Mouse (Mus musculus): ENCODE data around the gene Mfsd14b. TPM values are rescaled to one million over a fixed set of nuclear protein-coding genes. Genes with fewer than 3 reads are reported as not detected.

The Mfsd14b gene
- total RNA-seq (2018; cell fraction: chromatin; rRNA removed), result 10 to 100 TPM; 35.7 to 99.6 (median 53.9) TPM
- total RNA-seq (2018; cell fraction: cytosol; rRNA removed), result 10 to 100 TPM; 47.9 to 66.4 (median 55.3) TPM
- 100 to 1,000 TPM in 6 of 26 experiments, 10 to 100 TPM in 20; 46.4 to 123 (median 76.8) TPM for total RNA-seq (2018; cell fraction: nucleus; rRNA removed)
- polyA plus RNA-seq (2018), result 44.9 to 54.6 TPM (median 47.6 TPM) in 3 replicates

DNA sequence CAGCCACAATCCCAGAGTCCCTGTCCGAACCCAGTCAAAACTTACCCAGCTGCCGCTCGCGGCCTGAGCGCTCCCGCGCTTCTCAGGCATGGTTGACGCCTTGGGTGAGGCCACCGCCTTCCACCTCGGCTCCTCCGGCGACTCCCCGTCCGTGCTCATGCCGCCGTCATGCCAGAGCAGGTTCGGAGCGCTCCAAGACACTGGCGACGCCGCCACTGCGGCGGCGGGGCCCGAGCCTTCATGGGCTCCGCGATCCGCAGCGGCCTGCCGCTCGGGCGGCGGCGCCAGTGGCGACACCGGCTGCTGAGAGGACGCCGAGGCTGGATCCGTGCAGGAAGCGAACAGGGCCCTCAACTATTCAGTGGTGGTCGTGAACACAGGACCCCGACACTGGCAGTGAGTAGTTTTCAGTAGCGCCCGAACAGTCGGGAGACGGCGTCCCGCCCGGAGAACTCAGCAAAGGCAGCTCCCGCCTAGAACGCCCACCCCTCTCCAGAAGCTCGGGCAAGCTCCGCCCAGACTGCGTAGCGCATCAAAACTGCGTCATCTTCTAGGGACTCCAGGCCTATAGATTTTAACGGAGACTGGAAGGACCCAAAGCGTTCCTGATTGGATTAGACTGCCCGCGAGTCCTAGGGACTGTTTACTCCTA lies at the start of gene Mfsd14b:
Gene Mfsd14b, minus strand, starts transcription at position 517 of the 652 bp plus-strand sequence.
- peak within 1 kb of the TSS; percentile 47 for H3K27ac ChIP-seq
- H3K4me3 ChIP-seq (ENCODE audit: inconsistent target), result peak within 1 kb of the TSS; percentile 78
- no peaks in the 10 kb centered on the region for H3K36me3 ChIP-seq (ENCODE audit: inconsistent target)
- H3K79me2 ChIP-seq (ENCODE audit: inconsistent target), result peaks cover 48% of the 10 kb centered on the region
- WGBS (ENCODE audit: missing documents), result under 1% methylated on average over 60 of the region's 60 CpGs

DNA sequence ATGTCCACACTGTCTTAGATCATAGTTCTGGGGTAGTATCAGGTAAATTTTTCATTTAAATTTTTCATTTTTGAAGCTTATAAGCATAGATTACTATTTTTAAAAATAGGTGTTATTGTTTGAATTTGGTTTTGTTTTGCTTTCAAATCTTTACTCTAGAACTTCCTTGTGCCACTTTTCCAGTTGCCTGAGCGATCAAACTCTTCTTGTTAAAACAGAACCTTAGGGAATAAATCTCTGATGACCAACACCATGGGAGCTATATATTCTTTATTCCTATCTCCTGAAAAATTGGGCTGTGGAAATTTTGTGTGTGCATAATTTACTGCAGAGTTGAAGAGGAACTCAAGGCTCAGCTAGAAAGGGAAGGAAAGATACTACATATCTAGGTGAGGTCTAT lies 37.2 kb upstream of the Mfsd14b start, which contains the start of gene Olfr466:
Gene Olfr466, plus strand, starts transcription at position 301 of the 400 bp plus-strand sequence.
- no peak within 1 kb of the TSS for H3K27ac ChIP-seq
- H3K4me3 ChIP-seq (ENCODE audit: inconsistent target), result no peak within 1 kb of the TSS
- no peaks in the 10 kb centered on the region for H3K79me2 ChIP-seq (ENCODE audit: inconsistent target)
- 86% methylated on average over 1 of the region's 1 CpGs for WGBS (ENCODE audit: missing documents)
- H3K36me3 ChIP-seq (ENCODE audit: inconsistent target), result no peaks in the 10 kb centered on the region

DNA sequence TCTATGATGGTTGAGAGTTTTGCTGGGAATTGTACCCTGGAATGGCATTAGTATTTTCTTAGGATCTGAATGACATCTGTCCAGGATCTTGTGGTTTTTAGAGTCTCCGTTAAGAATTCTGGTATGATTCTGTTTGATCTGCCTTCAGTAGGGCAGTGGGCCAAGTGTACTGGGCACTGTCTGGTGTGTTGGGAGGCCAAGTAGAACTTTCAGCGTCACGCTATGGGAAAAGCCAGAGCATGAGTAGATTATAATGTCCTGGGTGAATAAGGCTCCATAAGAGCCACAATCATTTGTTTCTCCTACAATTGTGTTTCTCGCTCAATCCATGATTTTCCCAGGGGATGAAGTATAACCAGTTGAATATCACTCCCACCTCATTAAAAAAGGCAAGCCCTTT lies 25.0 kb upstream of the Mfsd14b start, which contains the start of gene Olfr465-ps1:
Gene Olfr465-ps1, plus strand, starts transcription at position 301 of the 400 bp plus-strand sequence.
- H3K79me2 ChIP-seq (ENCODE audit: inconsistent target), result no peaks in the 10 kb centered on the region
- no peaks in the 10 kb centered on the region for H3K36me3 ChIP-seq (ENCODE audit: inconsistent target)
- 80% methylated on average over 4 of the region's 4 CpGs for WGBS (ENCODE audit: missing documents)
- H3K27ac ChIP-seq, result no peak within 1 kb of the TSS
- no peak within 1 kb of the TSS for H3K4me3 ChIP-seq (ENCODE audit: inconsistent target)

DNA sequence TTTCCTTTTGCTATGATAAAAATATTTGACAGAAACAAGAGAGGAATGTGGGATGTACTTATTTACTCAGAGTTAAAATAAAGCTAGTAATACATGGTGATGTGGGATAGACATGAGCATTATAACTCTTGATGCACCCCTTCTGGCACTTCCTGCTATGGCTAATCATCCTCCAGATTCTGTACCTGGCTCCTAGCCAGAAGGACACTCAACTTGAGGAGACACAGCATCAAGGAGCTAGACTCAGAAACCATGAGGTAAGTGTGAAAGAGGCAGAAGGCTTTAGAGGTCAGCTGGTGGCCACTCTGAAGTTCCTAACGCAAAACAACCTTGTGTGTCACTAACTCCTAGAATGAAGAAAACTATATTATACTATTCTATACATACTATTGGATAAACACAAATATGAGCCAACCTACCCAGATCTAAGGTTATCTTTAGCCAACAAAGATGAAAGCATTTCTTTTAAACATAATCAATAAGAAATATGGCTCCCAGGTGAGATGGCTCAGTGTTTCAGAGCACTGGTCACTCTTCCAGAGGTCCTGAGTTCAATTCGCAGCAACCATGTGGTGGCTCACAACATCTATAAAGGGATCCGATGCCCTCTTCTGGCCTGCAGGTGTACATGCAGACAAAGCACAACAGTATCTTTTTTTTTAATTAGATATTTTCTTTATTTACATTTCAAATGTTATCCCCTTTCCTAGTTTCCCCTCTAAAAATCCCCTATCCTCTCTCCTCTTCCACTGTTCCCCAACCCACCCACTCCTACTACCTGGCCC lies 14.5 kb upstream of the Mfsd14b start:
- H3K79me2 ChIP-seq (ENCODE audit: inconsistent target), result no peaks in the 10 kb centered on the region
- WGBS (ENCODE audit: missing documents), result 57% methylated on average over 3 of the region's 3 CpGs

DNA sequence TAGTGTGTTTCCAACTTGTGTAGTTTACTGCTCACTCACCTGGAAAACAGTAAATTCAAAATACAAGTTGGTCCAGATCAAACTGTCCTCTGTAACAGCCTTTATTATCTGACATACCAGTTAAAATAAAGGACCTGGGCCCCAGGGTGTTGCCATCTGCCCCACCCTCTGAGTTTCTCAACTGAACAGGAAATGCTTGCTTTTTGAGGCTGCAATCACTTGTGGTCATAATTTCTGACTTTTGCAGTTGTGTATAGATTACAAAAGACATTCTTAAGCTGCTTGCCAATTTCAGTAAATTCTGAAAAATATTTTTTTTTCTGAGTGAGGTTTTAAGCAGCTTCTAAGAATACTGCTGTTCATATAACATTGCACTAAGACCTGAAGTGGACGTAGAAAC lies 9.3 kb upstream of the Mfsd14b start:
- Histone ChIP-seq H3K79me2 (ENCODE audit: inconsistent target) (no peaks in the 10 kb centered on the region), H3K27ac (no peak overlapping the region), H3K36me3 (ENCODE audit: inconsistent target) (no peaks in the 10 kb centered on the region), H3K4me3 (ENCODE audit: inconsistent target) (no peak overlapping the region)
- 20% methylated on average over 1 of the region's 1 CpGs for WGBS (ENCODE audit: missing documents)

More for the DNA sequence above, 14.5 kb upstream of the Mfsd14b start:
- Histone ChIP-seq H3K27ac (no peak overlapping the region), H3K4me3 (ENCODE audit: inconsistent target) (no peak overlapping the region), H3K36me3 (ENCODE audit: inconsistent target) (no peaks in the 10 kb centered on the region)

DNA sequence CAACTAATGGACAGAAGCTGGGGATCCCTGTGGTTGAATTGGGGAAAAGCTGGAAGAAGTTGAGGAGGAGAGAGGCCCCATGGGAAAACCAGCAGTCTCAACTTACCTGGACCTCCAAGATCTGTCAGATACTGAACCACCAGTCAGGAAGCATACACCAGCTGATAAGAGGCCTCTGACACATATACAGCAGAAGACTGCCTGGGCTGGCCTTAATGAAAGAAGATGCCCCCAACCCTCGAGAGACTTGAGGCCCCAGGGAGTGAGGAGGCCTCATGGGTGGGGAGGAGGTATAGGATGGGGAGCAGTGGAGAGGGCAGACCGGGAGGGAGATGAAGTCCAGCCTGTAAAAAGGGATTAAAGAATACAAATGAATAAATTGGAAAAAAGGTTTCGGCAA lies 8.2 kb upstream of the Mfsd14b start:
- no peak overlapping the region for H3K27ac ChIP-seq

DNA sequence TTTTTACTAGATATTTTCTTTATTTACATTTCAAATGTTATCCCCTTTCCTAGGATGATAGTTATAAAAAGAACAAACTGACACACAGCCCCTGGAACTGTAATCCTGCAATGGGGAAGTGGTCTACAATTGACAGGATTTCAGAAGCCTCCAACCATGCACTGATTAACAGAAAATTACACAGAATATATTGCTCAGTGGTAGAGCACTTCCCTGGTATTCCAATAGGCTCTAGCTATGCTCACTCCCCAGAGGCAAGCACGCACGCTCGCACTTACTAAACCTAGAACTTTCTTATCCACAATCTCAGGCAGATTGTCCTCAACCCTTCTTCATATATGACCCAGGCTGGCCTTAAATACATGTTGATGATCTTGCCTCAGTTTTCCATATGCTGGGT lies 464 bp upstream of the Mfsd14b start:
- Histone ChIP-seq H3K4me3 (ENCODE audit: inconsistent target) (peak overlapping the region; percentile 78), H3K79me2 (ENCODE audit: inconsistent target) (peaks cover 42% of the 10 kb centered on the region), H3K36me3 (ENCODE audit: inconsistent target) (no peaks in the 10 kb centered on the region), H3K27ac (peak overlapping the region; percentile 39)
- 95% methylated on average over 3 of the region's 3 CpGs for WGBS (ENCODE audit: missing documents)

More for the DNA sequence above, 8.2 kb upstream of the Mfsd14b start:
- H3K79me2 ChIP-seq (ENCODE audit: inconsistent target), result no peaks in the 10 kb centered on the region
- WGBS (ENCODE audit: missing documents), result 72% methylated on average over 3 of the region's 3 CpGs
- H3K4me3 ChIP-seq (ENCODE audit: inconsistent target), result no peak overlapping the region
- no peaks in the 10 kb centered on the region for H3K36me3 ChIP-seq (ENCODE audit: inconsistent target)

DNA sequence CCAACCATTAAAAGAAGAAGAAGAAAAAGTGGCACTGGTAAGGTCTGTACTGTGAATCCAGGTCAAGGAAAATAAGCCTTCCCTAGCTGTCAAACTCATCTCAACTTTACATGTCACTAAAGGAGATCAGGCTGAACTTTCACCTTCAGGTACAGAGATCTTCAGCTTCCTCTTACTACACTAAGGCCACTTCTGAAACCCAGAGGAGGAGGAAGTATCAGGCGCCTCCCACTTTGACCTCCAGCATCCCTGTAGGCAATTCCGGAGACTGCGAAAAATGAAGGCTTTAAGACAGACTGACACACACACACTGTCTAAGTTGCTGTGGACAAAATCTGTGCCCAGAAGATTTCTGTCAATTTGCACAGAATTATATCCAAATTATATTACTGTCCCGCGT lies 814 bp downstream of the Mfsd14b start:
- Histone ChIP-seq H3K27ac (peak overlapping the region; percentile 47), H3K79me2 (ENCODE audit: inconsistent target) (peaks cover 54% of the 10 kb centered on the region), H3K4me3 (ENCODE audit: inconsistent target) (peak overlapping the region; percentile 78), H3K36me3 (ENCODE audit: inconsistent target) (no peaks in the 10 kb centered on the region)
- 2% methylated on average over 5 of the region's 5 CpGs for WGBS (ENCODE audit: missing documents)

DNA sequence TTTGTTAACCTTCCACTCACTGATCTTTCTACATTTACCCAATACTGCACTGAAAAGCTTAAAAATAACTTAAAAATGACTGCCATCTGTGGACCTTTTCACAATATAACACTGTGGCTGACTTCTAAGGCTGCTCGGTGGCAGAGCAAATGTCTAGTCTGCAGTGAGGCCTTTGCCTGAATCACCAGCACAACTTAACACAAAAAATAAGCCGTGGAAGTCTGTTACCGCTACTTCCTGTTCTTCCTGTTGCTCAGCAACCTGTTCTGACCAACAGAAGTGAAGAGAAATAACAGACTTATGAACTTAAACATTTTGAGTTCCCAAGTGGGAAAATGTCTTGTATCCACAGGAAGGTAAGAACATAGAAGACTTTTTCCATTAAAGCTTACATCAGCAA lies 11.5 kb downstream of the Mfsd14b start:
- Histone ChIP-seq H3K27ac (no peak overlapping the region), H3K4me3 (ENCODE audit: inconsistent target) (no peak overlapping the region), H3K36me3 (ENCODE audit: inconsistent target) (no peaks in the 10 kb centered on the region), H3K79me2 (ENCODE audit: inconsistent target) (peaks cover 100% of the 10 kb centered on the region)
- 27% methylated on average over 3 of the region's 3 CpGs for WGBS (ENCODE audit: missing documents)

DNA sequence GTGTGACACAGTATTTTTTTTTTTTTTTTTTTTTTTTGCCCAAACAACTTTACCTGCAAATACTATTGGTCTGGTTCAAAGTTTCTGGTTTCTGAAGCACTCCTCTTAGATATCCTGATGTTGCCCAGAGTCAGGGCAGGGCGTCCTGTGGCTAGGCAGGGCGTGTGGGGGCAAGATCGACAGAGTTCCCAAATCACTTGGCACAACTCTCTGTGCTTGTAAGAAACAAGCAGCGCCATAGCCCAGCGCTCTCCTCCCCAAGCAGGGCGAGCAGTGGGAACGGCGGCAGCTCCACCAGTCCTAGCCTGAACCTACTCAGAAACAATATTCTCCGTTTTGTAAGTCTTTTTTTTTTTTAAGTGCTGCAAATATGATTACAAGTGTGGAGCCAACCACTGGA lies 12.1 kb downstream of the Mfsd14b start:
- Histone ChIP-seq H3K27ac (no peak overlapping the region), H3K4me3 (ENCODE audit: inconsistent target) (no peak overlapping the region), H3K36me3 (ENCODE audit: inconsistent target) (no peaks in the 10 kb centered on the region), H3K79me2 (ENCODE audit: inconsistent target) (peaks cover 100% of the 10 kb centered on the region)
- 85% methylated on average over 9 of the region's 9 CpGs for whole genome bisulfite sequencing (ENCODE audit: missing documents)

DNA sequence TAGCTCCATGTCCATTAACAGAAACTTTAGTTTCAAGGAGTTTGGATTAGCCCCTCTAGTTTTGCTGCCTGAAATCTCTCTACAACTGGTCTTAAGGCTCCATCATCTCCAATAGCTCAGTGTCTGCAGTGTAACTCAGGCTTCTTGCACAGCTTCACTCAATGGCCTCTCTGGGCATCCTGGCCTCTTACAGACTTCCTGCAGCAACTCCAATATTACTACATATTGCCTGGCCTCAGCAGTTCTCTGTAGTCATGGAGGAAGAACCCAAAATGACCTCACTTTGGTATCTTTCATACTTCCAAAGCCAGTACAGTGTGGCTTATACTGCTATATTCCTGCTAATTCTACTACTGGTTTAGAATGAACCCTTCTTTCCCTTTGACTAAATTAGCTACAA lies 15.8 kb downstream of the Mfsd14b start:
- H3K79me2 ChIP-seq (ENCODE audit: inconsistent target), result peaks cover 100% of the 10 kb centered on the region

DNA sequence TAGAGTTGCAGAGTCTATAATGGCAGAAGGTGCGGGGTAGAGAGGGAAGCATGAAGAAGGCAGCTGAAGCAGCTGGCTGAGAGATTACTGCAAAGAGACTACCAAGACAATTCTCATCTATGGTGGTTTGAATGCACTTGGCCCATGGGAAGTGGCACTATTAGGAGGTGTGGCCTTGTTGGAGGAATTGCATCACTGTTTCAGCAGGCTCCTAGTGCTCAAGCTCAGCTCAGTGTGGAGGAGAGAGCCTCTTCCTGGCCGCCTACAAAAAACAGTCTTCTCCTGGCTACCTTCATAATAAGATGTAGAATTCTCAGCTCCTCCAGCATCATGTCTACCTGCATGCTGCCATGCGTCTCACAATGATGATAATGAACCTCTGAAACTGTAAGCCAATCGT lies 16.9 kb downstream of the Mfsd14b start:
- Histone ChIP-seq H3K36me3 (ENCODE audit: inconsistent target) (0 out of 2 replicates have a peak, but pooled peaks cover 12% of the 10 kb centered on the region), H3K27ac (no peak overlapping the region), H3K4me3 (ENCODE audit: inconsistent target) (no peak overlapping the region), H3K79me2 (ENCODE audit: inconsistent target) (peaks cover 100% of the 10 kb centered on the region)
- 98% methylated on average over 4 of the region's 4 CpGs for WGBS (ENCODE audit: missing documents)

More for the DNA sequence above, 15.8 kb downstream of the Mfsd14b start:
- Histone ChIP-seq H3K36me3 (ENCODE audit: inconsistent target) (0 out of 2 replicates have a peak, but pooled peaks cover 12% of the 10 kb centered on the region), H3K27ac (no peak overlapping the region), H3K4me3 (ENCODE audit: inconsistent target) (no peak overlapping the region)

DNA sequence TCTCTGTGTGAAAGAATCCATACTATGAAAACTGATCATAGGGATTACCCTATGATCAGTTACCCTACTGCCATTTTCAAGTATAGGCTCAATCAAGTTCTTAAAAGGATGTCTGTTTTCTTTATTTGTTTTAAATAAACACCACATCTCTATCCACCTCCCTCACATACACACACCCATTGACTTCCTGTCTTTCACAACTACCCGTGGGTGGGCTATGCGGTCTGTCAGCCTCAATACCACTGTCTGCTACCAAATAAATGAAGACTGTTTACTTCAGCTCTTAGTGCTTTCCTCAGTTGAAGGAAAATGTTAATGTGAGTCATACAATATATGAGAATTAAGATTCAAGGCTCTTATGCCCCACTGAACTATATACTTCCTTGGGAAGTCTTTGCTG lies 42.8 kb downstream of the Mfsd14b start:
- no peak overlapping the region for H3K4me3 ChIP-seq (ENCODE audit: inconsistent target)
- no peaks in the 10 kb centered on the region for H3K79me2 ChIP-seq (ENCODE audit: inconsistent target)
- no peak overlapping the region for H3K27ac ChIP-seq
- 53% methylated on average over 2 of the region's 2 CpGs for WGBS (ENCODE audit: missing documents)
- peaks cover 44% of the 10 kb centered on the region for H3K36me3 ChIP-seq (ENCODE audit: inconsistent target)

DNA sequence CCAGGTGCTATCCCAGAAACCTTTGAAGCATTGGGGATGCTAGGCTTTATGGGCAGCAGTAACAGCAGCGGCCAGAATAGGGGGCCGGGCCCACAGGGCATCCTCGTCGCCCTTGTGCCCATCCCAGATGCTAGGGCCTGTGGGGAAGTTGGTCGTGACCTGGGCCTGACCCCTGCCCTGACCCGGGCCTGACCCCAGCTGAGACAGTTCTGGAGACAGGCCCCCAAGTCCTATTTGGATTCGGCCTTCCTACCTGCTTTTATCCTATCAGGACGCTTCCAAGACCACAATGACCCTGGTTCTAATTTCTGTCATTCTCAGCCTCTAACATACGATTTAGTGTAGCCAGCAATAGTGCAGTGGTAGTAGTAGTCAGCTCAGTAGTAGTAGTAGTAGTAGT lies 60.1 kb downstream of the Mfsd14b start, which contains the start of gene Prss47:
Gene Prss47, minus strand, starts transcription at position 101 of the 400 bp plus-strand sequence.
- Histone ChIP-seq H3K4me3 (ENCODE audit: inconsistent target) (no peak within 1 kb of the TSS), H3K36me3 (ENCODE audit: inconsistent target) (no peaks in the 10 kb centered on the region), H3K27ac (no peak within 1 kb of the TSS), H3K79me2 (ENCODE audit: inconsistent target) (no peaks in the 10 kb centered on the region)
- WGBS (ENCODE audit: missing documents), result 89% methylated on average over 5 of the region's 9 CpGs

DNA sequence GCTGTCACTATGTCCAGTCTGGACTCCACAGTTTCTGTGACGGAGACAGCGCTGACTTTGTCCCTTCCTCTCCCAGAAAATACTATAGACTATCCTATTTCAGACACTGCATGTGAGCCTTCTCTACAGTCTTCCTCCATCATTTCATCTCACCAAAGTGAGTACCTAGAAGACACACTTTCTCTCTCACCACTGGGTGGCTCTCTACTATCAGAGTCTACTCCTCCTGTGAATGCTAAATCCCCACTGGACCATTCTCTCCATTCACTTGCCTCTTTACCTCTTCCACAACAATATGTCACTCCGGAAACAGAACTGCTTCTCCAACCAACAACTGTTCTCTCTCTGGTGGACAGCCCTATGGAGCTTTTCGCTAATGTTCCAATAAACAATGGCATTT lies 77.7 kb downstream of the Mfsd14b start:
- 59% methylated on average over 4 of the region's 4 CpGs for WGBS (ENCODE audit: missing documents)
- no peak overlapping the region for H3K27ac ChIP-seq
- H3K36me3 ChIP-seq (ENCODE audit: inconsistent target), result no peaks in the 10 kb centered on the region
- no peak overlapping the region for H3K4me3 ChIP-seq (ENCODE audit: inconsistent target)
- no peaks in the 10 kb centered on the region for H3K79me2 ChIP-seq (ENCODE audit: inconsistent target)

All from macrophage (primary cell).